Mouse (Mus musculus): ENCODE results near the gene Cnot6.

Gene Cnot6

DNA sequence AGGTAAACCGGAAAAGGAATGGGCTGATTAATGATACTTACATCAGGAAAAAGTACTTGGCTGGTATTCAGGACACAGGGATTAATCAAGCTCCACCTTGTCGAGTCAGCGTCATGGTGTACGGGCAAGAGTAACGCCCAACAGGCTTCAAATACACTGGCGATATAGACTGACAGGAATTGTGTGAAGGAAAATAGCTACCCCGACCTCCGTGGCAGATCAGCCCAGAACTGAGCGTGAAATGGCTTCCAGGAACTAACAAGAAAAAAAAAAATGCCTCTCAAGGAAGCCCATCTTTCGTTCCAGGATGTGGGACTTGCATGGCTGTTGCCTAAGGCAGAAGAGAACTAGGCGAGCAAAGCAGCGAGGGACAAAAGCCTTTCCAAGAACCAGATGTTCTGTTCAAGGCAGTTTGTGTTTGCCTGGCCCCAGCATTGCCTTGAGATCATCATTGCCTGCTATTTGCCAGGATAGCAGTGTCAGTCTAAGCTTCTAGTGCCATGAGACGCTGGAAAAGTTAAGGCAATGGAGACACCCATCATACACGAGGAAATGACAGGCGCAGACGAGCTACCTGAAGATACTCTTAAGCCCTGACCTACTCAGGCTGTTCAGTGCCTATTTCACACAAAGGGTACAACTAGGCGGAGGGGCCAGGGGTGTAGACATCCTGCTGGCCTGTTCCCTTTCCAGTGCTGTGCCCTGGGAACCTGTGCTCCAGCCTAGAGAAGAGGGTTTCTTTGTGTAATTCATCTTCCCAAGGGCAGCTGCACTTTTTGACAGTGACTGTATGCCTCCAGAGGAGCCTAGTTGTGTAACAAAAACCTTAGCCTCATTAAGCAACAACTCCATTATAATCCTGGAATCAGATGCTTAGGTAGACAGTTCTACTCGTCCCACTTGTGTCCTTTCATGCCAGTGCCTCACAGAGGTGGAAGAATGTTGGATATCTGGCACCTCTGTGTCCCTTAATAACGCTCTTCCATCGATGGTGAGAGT lies 1.1 kb upstream of the Cnot6 start:
- no peak for DNase-seq (ENCODE audit: low spot score in 2 of 2)

DNA sequence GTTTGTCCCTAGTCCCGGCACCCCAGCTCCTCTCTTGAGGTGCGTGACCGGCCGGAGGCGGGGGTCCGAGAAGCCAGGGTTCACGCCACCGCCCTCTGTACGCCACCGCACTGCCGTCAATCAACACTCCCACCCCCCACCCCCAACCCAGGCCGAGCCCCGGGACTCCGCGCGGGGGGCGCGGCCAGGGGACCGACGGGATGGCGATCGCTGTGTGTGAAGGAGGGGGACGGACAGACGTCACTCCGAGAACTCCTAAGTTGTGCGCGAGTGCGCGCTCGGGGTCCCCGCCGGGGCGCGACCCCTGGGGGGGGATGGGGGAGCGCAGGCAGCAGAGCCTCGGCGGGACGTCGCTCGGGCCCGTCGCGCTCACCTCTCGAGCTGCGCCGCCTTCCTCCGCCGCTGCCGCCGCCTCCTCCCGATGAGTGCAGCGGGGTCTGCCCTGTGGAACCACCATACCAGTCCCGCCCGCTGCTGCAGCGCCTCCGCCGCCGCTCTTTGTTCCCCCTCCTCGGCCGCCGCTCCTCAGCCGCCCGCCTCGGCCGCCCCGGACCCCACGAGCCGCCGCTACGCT lies 455 bp downstream of the Cnot6 start:
- no peak for DNase-seq (ENCODE audit: low spot score in 2 of 2)

DNA sequence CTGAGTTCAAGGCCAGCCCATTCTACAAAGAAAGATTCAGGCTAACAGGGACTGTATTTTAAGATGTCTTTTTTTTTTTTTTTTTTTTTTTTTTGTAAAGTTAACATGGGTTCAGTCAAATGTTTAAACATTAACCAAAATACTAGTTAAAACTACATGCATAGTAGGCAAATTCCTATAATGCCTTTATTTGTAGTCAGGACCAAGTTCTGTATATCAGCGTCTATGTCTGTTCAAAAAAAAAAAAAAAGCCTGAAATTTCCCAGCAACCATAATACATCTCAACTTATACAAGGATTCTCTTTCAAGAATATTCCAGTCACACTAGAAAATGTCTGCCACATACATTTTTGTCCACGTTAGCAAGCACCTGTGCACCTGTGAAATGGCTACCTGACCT lies 1.9 kb downstream of the Cnot6 start:
- no peak for DNase-seq (ENCODE audit: low spot score in 2 of 2)

DNA sequence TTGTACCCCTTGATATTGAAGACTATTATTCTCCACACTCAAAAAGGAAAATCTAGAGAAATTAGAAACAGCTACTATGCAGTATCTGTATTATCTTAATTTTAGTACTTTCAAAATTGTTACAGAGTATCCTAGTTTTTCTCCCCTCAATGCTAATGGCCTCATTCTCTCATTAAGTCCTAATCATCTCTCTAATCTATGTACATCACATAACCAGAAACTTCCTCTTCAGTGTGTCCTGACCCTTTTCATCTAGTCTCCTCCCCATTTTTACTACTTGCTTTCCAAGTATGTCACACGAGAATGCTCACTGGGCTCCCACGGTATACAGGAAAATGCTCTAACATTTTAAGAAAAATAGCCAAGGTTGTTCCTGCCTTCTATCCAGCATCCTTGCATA lies 4.7 kb downstream of the Cnot6 start:
- no peak for DNase-seq (ENCODE audit: low spot score in 2 of 2)

DNA sequence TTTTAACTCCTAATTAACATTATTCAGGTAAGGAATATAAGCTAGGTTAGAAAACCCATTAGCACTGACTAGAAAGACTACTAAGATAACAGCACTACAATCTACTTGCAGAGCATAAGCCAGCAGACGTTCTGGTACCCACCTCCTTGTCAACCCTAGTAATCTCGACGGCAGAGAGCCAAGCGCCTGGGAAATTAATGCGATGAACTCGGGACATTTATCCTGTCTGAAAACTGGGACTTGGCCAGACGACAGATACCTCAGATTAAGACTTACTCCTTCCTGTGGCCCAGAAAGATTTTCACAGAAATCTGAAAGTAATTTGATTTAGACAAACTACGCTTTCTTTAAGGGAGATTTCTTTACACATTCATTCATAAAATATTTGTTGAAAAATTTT lies 7.7 kb downstream of the Cnot6 start:
- no peak for DNase-seq (ENCODE audit: low spot score in 2 of 2)

DNA sequence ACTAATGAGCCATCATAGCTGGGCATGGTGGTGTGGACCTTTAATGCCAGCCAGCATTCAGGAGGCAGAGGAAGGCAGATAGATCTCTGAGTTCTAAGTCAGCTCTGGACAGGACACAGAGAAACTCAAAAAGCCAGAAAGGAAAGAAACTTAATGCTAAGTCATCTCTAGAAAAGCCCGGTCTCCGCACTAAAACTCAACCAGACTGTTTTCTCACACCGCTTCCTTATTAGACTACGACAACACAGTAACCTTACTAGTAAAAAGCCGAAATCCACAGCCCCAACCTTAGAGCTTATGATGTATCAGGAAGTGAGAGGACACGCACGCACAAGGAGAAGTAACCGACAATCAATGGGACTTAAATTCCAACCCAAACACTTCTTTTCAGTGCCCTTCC lies 10.5 kb downstream of the Cnot6 start:
- DNase-seq (ENCODE audit: low spot score in 2 of 2) = no peak

DNA sequence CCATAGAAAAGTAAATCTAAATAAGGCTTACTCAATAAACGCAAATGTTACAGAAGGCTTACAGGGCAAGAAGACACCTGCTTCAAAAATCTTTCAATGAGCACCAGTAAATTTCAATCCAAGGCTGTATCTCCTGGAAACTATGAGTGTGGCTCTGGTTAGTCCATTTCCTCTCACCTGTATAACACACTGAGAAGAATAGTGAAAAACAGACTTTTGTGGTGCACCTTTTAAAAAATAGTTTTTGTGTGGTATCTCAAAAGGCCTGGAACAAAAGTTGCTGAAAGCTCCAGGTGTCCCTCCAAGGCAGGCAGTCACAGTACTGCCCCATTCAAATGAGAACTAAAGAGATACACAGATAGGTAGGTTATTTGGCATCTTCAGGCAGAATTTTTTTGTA lies 13.4 kb downstream of the Cnot6 start:
- no peak for DNase-seq (ENCODE audit: low spot score in 2 of 2)

DNA sequence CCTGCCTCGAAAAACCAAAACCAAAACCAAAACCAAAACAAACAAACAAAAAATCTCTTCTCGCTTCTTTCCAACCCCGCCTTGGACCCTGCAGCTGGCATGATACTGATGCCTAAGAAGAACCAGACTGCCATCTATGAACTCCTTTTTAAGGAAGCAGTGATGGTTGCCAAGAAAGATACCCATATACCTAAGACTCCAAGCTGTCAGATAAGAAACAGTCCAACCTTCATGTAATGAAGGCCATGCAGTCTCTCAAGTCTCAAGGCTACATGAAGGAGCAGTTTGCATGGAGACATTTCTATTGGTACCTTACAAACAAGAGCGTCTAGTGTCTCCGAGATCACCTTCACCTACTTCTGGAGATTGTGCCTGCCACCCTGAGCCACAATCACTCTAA lies 14.7 kb downstream of the Cnot6 start:
- DNase-seq (ENCODE audit: low spot score in 2 of 2) = no peak

DNA sequence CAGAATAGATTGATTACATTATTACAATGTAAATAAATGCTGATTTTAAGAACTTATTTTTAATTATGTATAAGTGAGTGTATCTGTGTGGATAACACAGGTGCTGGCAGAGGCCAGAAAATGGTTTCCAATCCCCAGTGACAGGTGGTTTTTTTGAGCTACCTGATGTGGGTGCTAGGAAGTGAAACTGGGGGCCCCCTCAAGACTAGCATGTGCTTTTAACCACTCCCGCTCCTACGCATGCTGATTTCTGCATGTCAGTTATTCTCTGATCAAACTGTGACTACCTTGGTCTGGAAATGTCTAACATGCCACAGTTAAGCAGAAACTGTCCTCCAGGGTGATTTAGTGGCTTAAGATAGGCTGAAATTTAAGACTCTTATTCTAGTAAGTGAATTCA lies 16.1 kb downstream of the Cnot6 start:
- DNase-seq (ENCODE audit: low spot score in 2 of 2) = no peak

DNA sequence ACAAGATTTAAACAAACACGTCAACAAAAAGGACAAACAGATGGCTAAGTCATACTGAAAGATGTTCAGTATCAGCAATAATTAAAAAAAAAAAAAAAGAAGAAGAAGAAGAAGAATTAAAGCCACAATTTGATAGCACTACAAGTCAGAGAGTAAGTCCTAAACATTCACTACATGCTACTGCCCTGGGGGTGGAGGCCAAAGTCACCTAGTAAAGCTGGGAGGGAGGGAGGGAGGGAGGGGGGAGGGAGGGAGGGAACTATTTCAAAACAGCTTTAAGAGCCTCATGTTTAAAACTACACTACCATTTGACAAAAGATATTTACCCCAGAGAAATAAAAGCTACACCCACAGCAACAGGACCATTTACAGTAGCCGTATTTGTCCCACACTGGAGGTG lies 16.8 kb downstream of the Cnot6 start:
- no peak for DNase-seq (ENCODE audit: low spot score in 2 of 2)

DNA sequence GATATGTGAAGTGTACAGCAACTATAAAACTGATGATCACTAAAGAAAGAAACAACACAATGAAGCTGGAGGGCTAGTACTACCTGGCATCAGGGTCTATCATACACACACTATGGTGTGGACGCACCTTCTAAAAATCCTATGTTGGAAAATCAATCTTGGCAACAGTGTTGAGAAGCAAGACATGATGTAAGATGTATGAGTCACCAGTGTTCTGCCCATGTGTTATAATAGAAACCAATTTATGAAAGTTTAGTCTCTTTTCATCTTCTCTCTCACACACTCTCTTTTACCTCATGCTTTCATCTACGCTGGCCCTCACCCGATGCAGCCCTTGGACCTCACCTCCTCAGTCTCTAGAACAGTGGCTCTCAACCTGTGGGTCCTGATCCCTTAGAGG lies 17.5 kb downstream of the Cnot6 start:
- no peak for DNase-seq (ENCODE audit: low spot score in 2 of 2)

DNA sequence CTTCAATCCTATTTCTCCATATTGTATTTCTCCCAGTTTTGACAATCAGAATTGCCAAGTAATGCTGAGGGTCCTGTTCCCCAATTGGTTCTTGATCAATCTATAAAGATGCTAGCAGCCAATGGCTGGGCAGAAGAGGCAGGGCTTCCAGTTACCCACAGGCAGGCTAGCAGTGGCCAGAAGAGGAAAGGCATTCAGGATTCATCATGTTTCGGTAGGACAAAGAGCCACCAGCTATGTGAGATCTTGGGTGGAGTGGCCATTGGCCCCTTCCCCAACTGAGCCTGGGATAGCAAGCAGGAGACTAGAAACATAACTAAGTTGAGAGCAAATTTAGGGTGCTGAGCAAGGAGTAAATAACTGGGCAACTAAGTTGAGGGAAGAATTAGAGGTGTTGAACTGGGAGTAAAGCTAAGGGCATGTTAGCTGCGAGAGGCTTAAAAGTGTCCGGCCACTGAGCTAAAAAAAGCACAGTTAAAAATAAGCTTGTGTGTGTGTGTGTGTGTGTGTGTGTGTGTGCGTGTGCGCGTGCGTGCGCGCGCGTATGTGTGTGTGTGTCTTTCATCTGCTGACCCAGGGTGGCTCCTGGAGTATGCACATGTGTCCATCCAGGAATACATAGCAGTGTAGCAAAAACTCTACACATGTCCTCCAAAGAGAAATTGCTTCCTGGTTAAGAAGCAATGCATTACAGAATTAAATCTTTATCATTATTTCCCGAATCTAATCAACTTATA lies 28.1 kb downstream of the Cnot6 start:
- DNase-seq (ENCODE audit: low spot score in 2 of 2) = no peak

DNA sequence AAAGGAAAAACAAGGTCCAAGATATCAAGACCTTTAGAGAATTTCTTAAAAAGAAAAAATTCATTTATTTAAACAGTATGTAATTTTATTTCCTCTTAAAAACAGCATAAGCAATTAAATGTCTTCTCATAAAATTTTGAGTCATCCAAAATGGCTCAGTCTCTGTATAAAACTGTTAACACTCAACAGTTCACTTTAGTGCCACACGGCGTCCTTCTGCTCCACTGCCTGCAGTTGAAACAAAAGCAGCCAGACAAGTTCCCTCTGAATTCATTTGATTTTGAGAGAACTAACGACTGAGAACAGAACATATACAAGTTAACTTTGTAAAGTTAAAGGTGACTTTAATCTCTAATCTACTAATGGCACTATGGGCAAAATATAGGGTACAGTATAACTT lies 39.1 kb downstream of the Cnot6 start:
- DNase-seq (ENCODE audit: low spot score in 2 of 2) = no peak

DNA sequence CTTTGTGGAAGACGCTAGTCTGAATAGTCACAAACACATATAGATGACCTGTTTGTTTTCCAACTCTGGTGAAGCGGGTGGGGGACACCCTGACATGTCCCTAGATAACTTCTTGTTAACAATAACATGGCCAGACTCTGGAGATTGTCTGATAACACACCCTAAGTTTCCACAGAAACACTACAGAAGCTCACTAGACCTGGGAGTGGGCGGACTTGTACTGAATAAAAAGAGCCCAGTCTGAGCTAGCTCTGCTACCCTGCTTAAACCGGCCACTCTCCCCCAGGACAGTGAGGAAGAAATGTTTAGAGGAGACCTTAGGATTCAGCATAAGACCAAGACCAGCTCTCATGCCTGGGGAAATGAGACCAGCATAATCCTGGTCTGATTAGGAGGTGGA lies 47.1 kb downstream of the Cnot6 start:
- DNase-seq (ENCODE audit: low spot score in 2 of 2) = no peak

DNA sequence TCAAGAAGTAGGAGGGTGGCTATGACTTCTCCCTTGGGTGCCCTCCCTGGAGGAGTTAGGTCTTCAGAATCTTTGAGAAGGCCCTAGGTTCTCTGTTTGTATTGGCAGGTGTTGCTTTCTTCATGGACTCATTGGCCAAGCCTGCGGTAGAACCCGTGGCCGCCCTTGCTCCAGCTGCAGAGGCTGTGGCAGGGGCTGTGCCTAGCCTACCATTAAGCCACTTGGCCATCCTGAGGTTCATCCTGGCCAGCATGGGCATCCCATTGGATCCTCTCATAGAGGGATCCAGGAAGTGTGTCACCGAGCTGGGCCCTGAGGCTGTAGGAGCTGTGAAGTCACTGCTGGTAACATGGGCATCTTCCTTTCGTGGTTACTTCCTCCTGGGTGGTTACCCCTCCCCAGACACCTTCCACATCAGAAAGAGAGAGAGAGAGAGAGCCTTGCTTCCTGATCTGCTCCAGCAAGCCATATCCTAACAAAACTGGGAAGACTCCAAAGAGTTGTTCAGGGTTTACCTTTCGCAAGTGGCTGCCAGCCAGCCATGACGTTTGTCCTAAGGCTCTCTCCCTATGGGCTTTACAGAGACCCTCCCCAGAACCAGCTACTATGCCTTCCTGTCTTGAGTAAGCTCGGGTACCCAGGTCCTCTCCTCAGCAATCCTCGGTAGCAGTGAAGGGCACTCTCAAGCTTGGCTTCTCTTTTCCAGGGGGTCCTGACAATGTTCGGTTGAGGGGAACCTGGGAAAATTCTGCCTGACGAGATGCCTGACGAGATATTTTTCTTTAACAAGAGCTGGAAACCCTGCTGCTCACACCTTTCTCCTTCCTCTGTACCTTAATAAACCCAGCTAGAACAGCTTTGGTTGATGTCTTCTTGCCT lies 48.0 kb downstream of the Cnot6 start:
- DNase-seq (ENCODE audit: low spot score in 2 of 2) = no peak

DNA sequence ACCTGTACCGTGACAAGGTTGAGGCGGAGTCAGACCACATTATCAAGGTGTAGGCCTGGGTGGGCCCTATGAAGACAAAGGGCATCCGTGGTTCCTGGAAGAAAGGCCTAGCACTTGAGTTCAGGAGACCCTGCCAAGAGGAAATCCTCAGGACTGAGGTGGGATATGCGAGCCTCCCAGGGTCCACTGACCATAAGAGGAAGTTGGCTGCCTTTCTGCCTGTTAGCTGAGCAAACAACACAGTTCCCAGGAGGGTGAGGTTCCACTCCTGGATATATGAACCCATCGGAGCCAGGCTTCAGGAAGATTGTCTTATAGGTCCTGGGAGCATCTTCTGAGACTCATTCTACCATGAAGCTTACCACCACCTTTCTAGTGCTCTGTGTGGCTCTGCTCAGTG lies 49.2 kb downstream of the Cnot6 start, which contains the start of gene Scgb3a1:
Scgb3a1 (plus strand) TSS at position 301 of the 400 bp plus-strand sequence.
- DNase-seq (ENCODE audit: low spot score in 2 of 2) = no peak

DNA sequence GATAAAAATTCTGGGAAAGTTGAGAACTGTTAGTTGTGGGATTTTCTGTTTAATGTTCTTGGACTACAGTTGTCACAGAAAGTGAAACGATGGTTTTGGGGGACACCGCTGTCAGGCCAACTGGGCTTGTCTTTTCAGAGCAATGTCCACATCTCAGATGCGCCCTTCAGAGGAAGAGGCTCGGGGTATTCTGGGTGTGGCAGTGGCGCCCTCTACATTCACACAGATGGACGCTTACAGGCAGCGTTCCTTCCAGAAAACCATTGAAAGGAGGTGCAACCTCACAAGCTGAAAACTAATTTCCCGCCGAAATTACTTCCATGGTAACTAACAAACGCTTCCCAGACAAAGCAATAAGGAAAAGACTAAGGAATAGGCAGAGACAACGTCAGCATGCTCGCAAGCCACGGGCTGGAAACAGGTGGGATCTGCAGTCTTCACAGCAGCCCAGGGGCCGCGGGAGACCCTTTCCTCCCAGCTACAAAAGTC lies 50.2 kb downstream of the Cnot6 start:
- DNase-seq (ENCODE audit: low spot score in 2 of 2) = no peak

DNA sequence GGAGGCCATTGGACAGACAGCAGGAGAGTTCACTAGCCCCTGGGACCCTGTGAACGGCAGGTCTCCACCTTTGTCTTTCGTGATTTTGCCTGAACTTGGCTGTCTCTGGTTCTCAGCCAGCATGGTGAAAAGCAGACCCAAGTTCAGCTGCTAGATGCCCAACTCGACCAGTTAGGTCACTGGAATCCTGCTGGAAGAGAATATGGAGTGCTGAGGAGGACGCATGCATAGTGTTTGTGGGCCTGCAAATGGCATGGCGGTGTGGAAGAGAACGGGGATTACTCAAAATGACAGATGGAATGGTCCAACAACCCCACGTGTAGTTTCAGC lies 53.1 kb downstream of the Cnot6 start:
- DNase-seq (ENCODE audit: low spot score in 2 of 2) = no peak

DNA sequence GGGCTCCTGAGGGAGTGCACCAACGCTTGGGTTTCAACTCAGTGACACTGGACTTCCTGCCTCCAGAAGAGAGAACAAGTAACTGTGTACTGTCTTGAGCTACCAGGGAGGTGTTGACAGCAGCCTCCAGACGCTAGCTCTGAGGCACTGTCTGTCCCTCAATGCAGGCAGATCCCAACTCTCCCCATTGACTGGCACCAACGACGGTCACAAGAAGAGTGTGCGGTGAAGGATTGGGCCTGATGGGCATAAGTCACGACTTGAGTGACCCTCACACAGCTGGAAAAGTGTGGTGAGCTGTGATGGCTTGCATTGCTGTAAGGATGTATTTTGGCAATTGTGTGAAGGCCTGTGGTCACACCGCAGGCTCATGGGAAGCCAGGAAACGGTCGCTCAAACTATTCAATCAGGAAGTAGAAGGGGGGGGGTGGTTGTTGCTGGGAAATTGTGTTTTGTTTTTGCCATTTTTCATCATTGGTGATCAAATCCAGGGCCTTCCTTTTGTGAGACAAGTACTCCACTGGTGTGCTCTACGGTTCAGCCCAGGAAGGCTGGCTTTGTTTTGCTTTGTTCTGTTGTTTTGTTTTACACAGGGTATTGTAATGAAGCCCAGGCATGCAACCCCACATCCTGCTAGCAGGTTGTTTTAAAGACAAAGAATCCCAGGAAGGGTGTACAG lies 53.6 kb downstream of the Cnot6 start:
- DNase-seq (ENCODE audit: low spot score in 2 of 2) = no peak

DNA sequence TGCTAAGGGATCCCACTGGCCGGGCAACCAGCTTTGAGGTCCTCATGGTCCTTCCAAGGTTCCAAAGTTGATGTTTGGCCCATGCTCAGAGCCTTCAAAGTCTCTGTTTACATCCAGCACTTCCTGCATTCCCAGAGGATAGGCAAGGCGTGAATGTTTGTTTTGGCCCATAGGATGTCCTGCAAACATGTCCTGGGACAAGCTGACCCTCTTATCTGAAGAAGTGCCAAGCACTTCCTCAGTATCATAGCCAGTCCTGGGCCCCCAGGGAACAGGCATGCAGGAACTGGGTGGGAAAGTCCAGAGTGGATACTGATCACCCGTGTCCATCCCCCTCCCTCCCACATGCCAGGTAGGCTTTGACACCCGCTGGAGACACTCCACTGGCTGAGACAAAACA lies 54.5 kb downstream of the Cnot6 start:
- no peak for DNase-seq (ENCODE audit: low spot score in 2 of 2)

DNA sequence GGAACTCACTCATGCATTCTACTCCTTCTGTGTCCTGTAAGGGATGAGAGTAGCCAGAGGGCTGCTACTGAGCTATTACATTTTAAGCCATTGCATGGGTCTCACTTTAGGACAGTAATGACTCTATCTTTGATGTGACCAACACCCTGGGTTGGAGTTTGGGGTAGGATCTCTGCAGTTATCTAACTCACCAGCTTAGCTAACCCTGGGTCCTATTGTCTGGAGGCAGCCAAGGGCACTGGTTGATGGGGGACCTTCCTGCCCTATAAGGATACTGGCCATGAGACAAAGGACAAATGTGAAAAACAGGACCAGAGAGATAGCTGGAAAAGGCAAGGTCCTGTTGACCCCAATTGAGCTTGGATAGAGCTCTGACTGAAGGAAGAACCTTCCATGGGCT lies 57.0 kb downstream of the Cnot6 start:
- no peak for DNase-seq (ENCODE audit: low spot score in 2 of 2)
